Mouse (Mus musculus): ENCODE data around the gene Chd1l.

The Chd1l gene

GRCm38 (mm10) chr3:97609845-97610410, at the start of gene Chd1l:
Chd1l (minus strand) TSS chr3:97610203.
- peak; percentile 84 to 95 for DNase-seq (ENCODE audit: low spot score in 2 of 2)

GRCm38 (mm10) chr3:97659746-97660145, 49.7 kb upstream of the Chd1l start:
- no peak for DNase-seq (ENCODE audit: low spot score in 2 of 2)

GRCm38 (mm10) chr3:97658426-97659193, 48.6 kb upstream of the Chd1l start:
- peak in 1 of 2 experiments; percentile 64 for DNase-seq (ENCODE audit: low spot score in 2 of 2)

GRCm38 (mm10) chr3:97657655-97658411, 47.8 kb upstream of the Chd1l start, which contains the start of gene Prkab2:
Prkab2 (plus strand) TSS chr3:97658193.
- DNase-seq (ENCODE audit: low spot score in 2 of 2) = peak; percentile 99 to 100

GRCm38 (mm10) chr3:97654901-97655300, 44.9 kb upstream of the Chd1l start:
- peak; percentile 10 to 39 for DNase-seq (ENCODE audit: low spot score in 2 of 2)

- no peak for DNase-seq (ENCODE audit: low spot score in 2 of 2)
Measured at GRCm38 (mm10) chr3:97653781-97654180, 43.8 kb upstream of the Chd1l start.

GRCm38 (mm10) chr3:97651604-97652003, 41.6 kb upstream of the Chd1l start:
- DNase-seq (ENCODE audit: low spot score in 2 of 2) = no peak

- no peak for DNase-seq (ENCODE audit: low spot score in 2 of 2)
Measured at GRCm38 (mm10) chr3:97649469-97649868, 39.5 kb upstream of the Chd1l start.

- no peak for DNase-seq (ENCODE audit: low spot score in 2 of 2)
Measured at GRCm38 (mm10) chr3:97649022-97649421, 39.0 kb upstream of the Chd1l start.

- no peak for DNase-seq (ENCODE audit: low spot score in 2 of 2)
Measured at GRCm38 (mm10) chr3:97648518-97648917, 38.5 kb upstream of the Chd1l start.

- DNase-seq (ENCODE audit: low spot score in 2 of 2) = no peak
Measured at GRCm38 (mm10) chr3:97642001-97642400, 32.0 kb upstream of the Chd1l start.

- DNase-seq (ENCODE audit: low spot score in 2 of 2) = no peak
Measured at GRCm38 (mm10) chr3:97641396-97641795, 31.4 kb upstream of the Chd1l start.

- no peak for DNase-seq (ENCODE audit: low spot score in 2 of 2)
Measured at GRCm38 (mm10) chr3:97634288-97634761, 24.3 kb upstream of the Chd1l start.

- DNase-seq (ENCODE audit: low spot score in 2 of 2) = no peak
Measured at GRCm38 (mm10) chr3:97633456-97633855, 23.5 kb upstream of the Chd1l start.

- DNase-seq (ENCODE audit: low spot score in 2 of 2) = no peak
Measured at GRCm38 (mm10) chr3:97631258-97631860, 21.4 kb upstream of the Chd1l start.

GRCm38 (mm10) chr3:97630746-97631145, 20.7 kb upstream of the Chd1l start:
- DNase-seq (ENCODE audit: low spot score in 2 of 2) = no peak

- DNase-seq (ENCODE audit: low spot score in 2 of 2) = no peak
Measured at GRCm38 (mm10) chr3:97629941-97630340, 19.9 kb upstream of the Chd1l start.

- peak; percentile 63 to 73 for DNase-seq (ENCODE audit: low spot score in 2 of 2)
Measured at GRCm38 (mm10) chr3:97628391-97629001, 18.5 kb upstream of the Chd1l start, which contains the start of gene Fmo5. Fmo5 (plus strand) TSS chr3:97628804.

GRCm38 (mm10) chr3:97627893-97628292, 17.9 kb upstream of the Chd1l start:
- no peak for DNase-seq (ENCODE audit: low spot score in 2 of 2)

- DNase-seq (ENCODE audit: low spot score in 2 of 2) = no peak
Measured at GRCm38 (mm10) chr3:97624611-97625010, 14.6 kb upstream of the Chd1l start.

GRCm38 (mm10) chr3:97620657-97621056, 10.7 kb upstream of the Chd1l start:
- no peak for DNase-seq (ENCODE audit: low spot score in 2 of 2)

All from thymus, postnatal 10 days (tissue).